Mouse (Mus musculus): Measurements from ENCODE around the gene Medag.

Gene Medag

GRCm38 (mm10) chr5:149429541-149429940, 18.0 kb downstream of the Medag start:
- no peak for DNase-seq (ENCODE audit: low spot score)

DNA sequence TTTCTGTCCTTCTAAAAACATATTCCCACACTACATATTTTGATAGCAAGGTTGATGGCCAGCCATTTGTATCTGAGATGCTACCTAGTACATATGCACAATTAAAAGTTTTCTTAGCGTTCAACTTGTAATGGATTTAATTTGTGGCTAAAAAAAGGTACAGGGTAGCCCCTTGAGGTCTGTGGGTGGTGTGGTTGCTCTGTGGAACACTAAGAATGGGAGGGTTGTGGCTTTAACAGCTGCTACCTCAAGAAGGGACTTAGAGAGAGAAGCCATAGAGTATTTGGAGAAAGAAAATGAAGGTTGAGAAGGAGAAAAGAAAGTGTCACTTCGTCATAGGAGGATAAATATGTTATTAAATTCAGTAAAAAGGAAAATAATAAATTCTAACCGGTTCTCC, 19.4 kb downstream of the Medag start:
- DNase-seq (ENCODE audit: low spot score) = no peak

GRCm38 (mm10) chr5:149433618-149434017, 22.1 kb downstream of the Medag start:
- no peak for DNase-seq (ENCODE audit: low spot score)

- DNase-seq (ENCODE audit: low spot score) = no peak
These were observed 22.7 kb downstream of the Medag start for GRCm38 (mm10) chr5:149434141-149434690.

DNA sequence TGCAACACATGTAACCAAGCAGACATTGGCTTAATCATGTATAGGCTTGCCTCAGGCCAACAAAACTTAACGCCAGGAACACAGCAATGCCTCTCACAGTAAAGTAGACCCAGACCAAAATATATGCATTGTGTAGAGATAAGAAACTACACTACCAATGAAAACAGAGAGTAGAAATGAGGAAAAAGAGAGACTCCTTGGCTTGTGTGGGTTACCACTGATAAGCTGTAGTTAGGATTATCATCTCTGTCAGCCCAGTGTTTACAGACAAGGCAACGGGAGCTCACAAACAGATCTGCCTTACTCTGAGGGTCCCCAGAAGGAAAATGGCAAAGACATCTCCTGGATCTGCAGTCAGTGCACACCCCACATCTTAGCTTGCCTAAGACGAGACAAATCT, 25.0 kb downstream of the Medag start:
- no peak for DNase-seq (ENCODE audit: low spot score)

- DNase-seq (ENCODE audit: low spot score) = no peak
These were observed 25.6 kb downstream of the Medag start for GRCm38 (mm10) chr5:149437150-149437549.

DNA sequence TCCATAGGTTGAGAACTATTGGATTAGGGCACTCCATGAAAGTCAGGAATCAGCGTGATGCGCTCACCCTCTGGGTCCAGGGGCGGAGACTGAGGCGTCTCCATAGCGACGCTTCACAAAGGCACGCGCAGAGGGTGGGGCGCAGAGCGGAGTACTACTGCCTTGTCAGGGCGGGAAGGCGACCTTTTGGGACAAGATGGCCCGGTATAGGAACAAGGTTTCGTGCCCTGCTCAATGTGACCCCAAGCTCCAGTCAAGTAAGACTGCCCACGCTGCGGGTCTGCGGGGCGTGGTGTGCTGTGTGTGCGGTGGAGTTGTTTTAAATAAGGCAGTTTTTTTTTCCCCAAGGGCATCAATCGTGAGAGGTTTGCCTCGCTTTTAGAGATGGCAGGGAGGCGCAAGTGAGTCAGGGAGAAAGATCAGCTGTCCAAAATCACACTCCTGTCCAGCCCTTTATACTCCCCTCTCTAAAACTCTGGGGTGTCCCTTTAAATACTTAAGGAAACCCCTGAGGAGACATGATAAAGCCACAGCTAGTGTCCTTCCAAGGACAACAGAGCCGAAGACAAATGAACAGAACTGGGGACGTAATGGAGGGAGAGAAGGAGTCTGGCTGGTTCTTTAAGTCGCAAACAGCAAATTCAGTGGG, 28.1 kb downstream of the Medag start, which contains the start of gene Tex26:
Gene Tex26 (plus strand): TSS at position 130 of the 649 bp plus-strand sequence.
- peak; percentile 52 for DNase-seq (ENCODE audit: low spot score)

- peak; percentile 36 for DNase-seq (ENCODE audit: low spot score)
These were observed 28.6 kb downstream of the Medag start for GRCm38 (mm10) chr5:149440180-149440573.

GRCm38 (mm10) chr5:149441646-149442276, 30.2 kb downstream of the Medag start:
- no peak for DNase-seq (ENCODE audit: low spot score)

DNA sequence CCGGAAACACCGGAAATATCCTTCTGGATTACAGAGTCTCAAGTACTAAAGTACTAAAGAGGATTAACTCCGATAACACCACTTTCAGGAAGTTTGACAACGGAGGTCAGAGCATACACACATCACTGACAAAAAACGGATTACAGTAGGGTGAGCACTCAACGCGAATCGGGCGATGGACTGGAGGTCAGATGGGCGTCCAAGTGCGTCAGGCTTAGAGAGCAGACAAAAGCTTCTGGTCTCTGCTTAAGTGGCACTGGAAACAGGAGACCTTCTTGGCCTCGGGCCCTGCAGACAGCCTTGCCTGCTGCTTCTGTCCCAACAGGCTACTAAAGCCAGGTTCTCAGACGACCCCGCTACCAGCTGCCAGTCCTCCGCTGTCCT, 30.7 kb downstream of the Medag start:
- DNase-seq (ENCODE audit: low spot score) = no peak

GRCm38 (mm10) chr5:149444451-149444850, 32.9 kb downstream of the Medag start:
- no peak for DNase-seq (ENCODE audit: low spot score)

DNA sequence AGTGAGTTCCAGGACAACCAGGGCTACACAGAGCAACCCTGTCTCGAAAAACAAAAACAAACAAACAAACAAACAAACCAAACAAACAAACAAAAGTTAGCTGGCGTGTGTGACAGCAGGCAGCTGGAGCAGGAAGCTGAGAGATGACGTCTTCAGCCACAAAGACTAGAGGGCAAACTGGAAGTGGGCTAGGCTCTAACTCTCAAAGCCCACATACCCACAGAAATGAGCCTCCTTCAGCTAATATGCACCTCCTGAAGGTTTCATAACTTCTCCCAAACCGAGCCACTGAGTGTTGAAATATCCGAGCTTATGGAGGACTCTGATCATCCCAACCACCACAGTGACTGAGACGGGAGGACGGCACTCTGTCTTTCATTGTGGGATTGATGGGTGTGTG, 34.9 kb downstream of the Medag start:
- no peak for DNase-seq (ENCODE audit: low spot score)

DNA sequence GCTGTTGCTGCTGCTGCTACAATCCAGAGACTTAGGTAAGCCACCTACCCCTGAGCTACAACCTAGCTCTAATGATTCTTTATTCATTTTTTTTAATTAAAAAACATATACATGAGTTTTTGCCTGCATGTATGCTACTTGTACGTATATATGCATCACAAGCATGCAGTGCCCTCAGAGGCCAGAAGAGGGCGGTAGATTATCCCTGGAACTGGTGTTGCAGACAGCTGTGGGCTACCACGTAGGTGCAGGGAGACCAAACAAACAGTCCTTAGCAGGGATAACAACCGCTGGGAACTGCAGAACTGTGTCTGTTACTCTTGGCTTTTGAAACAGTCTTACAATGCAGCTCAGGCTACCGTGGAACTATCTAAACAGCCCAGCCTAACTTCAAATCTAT, 36.2 kb downstream of the Medag start:
- peak; percentile 45 for DNase-seq (ENCODE audit: low spot score)

DNA sequence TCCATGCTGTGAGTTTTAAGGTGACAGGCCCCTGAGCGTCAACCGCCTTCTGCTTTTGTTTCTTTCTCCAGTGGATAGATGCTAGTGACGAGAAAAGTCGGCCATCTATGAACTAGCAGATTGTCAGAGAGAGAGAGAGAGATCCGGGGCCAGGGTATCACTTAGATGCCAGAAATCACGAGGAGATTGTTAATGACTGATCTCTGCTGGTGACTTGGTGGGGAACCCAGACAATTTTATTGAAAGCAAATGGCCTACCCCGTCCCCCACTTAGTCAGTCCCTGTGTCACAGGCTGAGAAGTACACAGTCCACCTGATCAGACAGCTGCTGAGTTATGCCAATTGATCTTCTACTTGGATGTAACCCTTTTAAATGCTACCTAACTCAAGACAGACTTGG, 37.9 kb downstream of the Medag start:
- DNase-seq (ENCODE audit: low spot score) = no peak

GRCm38 (mm10) chr5:149451209-149451681, 39.7 kb downstream of the Medag start:
- no peak for DNase-seq (ENCODE audit: low spot score)

DNA sequence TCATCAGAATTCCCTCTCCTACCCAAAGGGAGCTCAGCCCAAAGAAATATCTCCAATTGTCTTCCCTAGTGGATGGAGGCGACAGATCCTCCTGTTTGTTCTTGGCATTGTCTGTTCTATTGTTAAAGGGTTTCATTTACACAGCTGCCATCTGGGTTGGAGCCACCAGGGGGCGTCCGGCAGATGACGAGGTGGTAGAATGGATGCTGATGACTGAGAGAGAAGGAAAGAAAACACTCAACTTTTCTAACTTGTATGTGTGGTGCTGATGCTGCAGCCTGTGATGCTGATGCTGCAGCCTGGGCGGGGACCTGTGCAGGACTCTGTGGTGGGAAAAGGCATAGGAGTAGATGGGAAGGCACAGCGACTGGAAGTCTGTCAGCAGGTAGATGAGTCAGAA, 42.7 kb downstream of the Medag start:
- no peak for DNase-seq (ENCODE audit: low spot score)

DNA sequence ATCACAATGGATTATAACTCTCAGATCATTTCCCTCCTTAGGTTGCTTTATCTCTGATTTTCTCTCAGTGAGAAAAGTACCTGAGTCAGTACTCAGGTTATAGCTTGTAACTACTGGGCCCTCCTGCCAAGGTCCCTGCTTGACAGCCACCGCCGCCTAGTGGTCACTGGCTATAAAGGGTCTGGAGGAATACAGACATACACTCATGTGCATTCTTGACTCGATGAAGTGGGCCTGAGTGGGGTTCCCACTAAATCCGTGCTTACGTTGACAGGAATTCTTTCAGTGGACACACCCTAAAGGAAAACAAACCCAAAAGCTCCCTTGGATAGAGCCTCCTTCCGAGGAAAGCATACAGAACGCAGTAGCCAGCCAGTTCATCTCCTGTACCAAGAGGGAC, 45.0 kb downstream of the Medag start:
- DNase-seq (ENCODE audit: low spot score) = no peak

DNA sequence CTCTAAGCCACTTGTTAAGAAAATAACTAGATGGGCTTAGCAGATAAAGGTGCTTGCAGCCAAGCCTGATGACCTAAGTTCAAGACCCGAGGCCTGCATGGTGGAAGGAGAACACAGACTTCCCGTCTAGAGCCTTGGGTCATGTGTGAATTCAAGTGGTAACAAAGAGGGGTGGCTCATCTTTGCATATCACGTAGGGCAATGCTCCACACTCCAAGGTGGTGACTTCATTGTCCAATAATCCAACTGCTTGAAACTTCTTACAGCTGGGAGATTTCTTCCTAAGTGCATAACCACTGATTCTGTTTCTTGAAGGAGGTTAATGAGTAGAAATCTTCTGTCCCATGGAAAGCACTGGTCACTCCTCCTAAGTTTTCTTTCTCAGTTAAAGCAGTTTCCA, 50.5 kb downstream of the Medag start:
- DNase-seq (ENCODE audit: low spot score) = no peak

GRCm38 (mm10) chr5:149465305-149465704, 53.8 kb downstream of the Medag start:
- DNase-seq (ENCODE audit: low spot score) = no peak

DNA sequence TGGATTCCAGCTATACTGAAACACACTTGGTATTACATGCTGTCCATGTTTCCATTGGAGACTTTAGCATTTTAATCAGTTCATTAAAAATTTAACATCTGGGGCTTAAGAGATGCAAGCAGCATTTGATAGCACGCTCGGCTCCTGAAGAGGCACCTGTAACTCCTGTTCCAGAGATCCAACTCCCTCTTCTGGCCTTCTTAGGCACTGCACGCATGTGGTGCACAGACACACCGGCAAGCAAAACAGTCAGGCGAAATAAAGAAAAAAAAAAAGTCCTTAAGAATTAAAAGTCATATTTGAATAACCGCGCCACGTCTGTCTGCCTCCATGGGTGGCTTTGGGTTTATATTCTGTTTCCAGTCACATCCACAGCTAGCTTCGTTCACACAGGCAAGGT, 62.6 kb downstream of the Medag start:
- no peak for DNase-seq (ENCODE audit: low spot score)

DNA sequence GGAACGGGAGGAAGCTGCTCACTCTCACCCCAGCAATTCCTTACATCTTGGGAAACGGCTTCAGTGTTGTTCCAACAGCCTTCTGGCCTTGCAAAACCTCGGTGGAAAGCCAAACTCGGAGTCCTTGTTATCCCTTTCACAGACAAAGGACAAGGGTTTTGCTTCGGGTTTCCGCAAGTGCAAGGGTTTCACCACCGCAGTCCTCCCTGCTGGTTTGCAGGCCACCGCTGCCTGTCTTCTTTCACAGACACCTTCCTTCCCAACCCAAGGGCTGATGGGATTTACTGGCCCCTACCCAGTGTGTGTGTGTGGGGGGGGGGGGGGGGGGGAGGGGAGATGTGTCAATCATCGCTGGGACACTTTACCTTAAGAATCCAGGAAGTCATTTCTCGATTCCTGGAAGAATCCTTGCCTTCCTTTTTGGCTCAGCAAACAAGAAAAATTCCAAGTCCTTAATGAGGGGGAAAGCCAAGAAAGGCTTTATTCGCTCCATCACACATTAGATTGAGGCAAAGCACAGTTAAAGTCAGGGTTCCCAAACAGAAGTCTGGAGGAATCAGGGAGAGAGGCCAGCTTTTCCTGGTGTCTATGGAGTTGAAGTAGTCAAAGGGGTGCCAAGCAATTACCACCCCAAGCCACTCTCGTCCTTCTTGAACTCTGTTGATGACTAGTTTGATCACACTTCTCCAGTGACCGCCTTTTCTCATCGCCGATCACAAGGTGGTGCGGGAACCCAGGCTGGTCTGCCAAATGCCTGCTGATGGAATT, 63.3 kb downstream of the Medag start:
- DNase-seq (ENCODE audit: low spot score) = no peak

Measured in testis, postnatal 14 days (tissue).